Comparison of ENCODE assay signal across 24 mouse cellular contexts in the genomic region with DNA sequence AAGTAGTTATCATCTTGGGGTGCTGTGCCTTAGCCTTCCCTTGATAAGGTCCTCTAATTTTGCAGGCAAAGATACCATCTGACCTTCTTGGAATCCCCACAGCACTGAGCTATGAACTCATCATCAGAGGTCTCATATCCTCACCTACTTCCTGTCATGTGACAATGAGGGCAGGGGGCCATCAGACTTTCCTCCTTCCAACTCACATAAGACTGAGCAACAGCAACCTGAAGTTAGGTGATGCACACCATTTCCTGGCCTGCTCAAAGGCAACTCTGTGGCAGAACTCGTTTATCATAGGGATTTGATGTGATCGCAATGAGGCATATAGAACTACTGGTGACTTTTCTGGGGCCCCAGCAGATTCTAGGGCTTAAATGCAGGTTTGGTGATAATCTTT. TPM values are rescaled to one million over a fixed set of nuclear protein-coding genes. Genes with fewer than 3 reads are reported as not detected.
"Had no signal": no experiment of that assay in that cellular context is flagged by ENCODE, and none has a peak within 500 bp of the region (broad histone marks: within the 10 kb centered on the region; RNA-seq: fewer than 3 reads in every experiment).

No protein-coding gene starts in this region.

- H3K4me1 ChIP-seq: limb, embryonic 13.5 days; lung, embryonic 15.5 days; midbrain, embryonic 10.5 days; midbrain, embryonic 13.5 days; neural tube, embryonic 13.5 days had no signal

- H3K36me3 ChIP-seq: limb, embryonic 13.5 days; liver, embryonic 12.5 days; liver, embryonic 15.5 days; lung, embryonic 15.5 days; midbrain, embryonic 10.5 days; midbrain, embryonic 13.5 days; neural tube, embryonic 13.5 days had no signal

- H3K27ac ChIP-seq: limb, embryonic 13.5 days; liver, embryonic 12.5 days; liver, embryonic 15.5 days; lung, embryonic 15.5 days; midbrain, embryonic 10.5 days; midbrain, embryonic 13.5 days; neural tube, embryonic 13.5 days; stomach, postnatal 0 days had no signal

- DNase-seq: kidney, adult 8-10 months; kidney, postnatal 14 days; kidney, postnatal 4 days; left cerebral cortex, postnatal 4 days; liver; lung, adult 18-20 months; lung, postnatal 10 days; lung, postnatal 36 days; retina, postnatal 1 day; right cerebral cortex, postnatal 25 days; thymus, postnatal 14 days had no signal

- ATAC-seq: liver, embryonic 12.5 days; midbrain, embryonic 13.5 days; midbrain, embryonic 16.5 days had no signal

- H3K4me3 ChIP-seq: limb, embryonic 13.5 days; liver, embryonic 12.5 days; liver, embryonic 15.5 days; lung, embryonic 15.5 days; megakaryocyte, embryonic 14.5 days; midbrain, embryonic 10.5 days; midbrain, embryonic 13.5 days; myocyte; neural tube, embryonic 13.5 days had no signal

- H3K27me3 ChIP-seq: limb, embryonic 13.5 days; liver, embryonic 12.5 days; liver, embryonic 15.5 days; lung, embryonic 15.5 days; midbrain, embryonic 13.5 days; neural tube, embryonic 13.5 days had no signal

RNA-seq across cellular contexts. Expression of gene Slc6a18, which starts 4.4 kb away (rescaled TPM):
- polyA plus RNA-seq: intestine, embryonic 16.5 days; limb, embryonic 13.5 days; liver, embryonic 12.5 days; liver, embryonic 15.5 days; lung, embryonic 15.5 days; midbrain, embryonic 10.5 days; midbrain, embryonic 13.5 days; midbrain, embryonic 16.5 days; myocyte; neural tube, embryonic 13.5 days; stomach, embryonic 14.5 days; stomach, postnatal 0 days had no signal

RNA-seq across cellular contexts. Expression of gene Slc6a19, which starts 22.4 kb away (rescaled TPM):
- polyA plus RNA-seq: lung, embryonic 15.5 days; stomach, embryonic 14.5 days had no signal
